Mouse (Mus musculus): Measurements from ENCODE around the gene 0610009B22Rik. TPM values are rescaled to one million over a fixed set of nuclear protein-coding genes. Genes with fewer than 3 reads are reported as not detected.
"Not testable (repeated sequence)": the region's sequence is repeated elsewhere in the genome, so short reads cannot be mapped to it uniquely, and the experiment has no call there.

The 0610009B22Rik gene
- polyA plus RNA-seq, 1 experiment: 0.15 TPM

DNA sequence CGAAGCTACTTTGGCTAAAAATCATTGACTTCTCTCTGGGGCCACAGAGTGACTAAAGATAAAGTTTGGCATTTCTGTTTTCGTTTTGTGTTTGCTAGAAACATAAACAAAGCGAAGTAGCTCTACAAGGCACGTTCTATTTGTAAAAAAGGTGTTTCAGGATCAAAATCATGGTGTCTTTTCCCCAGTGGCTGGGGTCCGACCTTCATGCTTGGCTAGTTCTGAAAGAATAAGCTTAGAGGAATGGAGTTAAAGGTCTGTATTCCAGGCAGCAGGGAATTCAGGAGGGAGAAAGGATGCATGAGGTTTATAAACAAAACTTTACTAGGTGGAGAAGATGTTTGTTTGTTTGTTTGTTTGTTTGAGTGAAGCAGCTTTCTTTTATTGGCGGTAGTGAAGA lies 669 bp upstream of the 0610009B22Rik start:
- Histone ChIP-seq H3K27me3 (ENCODE audit: control insufficient read depth) (peaks cover 3% of the 10 kb centered on the region), H3K4me1 (ENCODE audit: control insufficient read depth) (peaks cover 25% of the 10 kb centered on the region), H3K4me3 (replicated peaks) (peak overlapping the region; percentile 95), H3K36me3 (ENCODE audit: control insufficient read depth) (peaks cover 17% of the 10 kb centered on the region), H3K9me3 (ENCODE audit: control insufficient read depth, low read length) (peaks cover 8% of the 10 kb centered on the region; the same call in 1 of the 2 replicates)
- TF ChIP-seq TAL1 (IDR thresholded peaks at IDR 0.05; ENCODE audit: low read length) (no peak), GATA1 (IDR thresholded peaks at IDR 0.05; ENCODE audit: low read length) (no peak)

DNA sequence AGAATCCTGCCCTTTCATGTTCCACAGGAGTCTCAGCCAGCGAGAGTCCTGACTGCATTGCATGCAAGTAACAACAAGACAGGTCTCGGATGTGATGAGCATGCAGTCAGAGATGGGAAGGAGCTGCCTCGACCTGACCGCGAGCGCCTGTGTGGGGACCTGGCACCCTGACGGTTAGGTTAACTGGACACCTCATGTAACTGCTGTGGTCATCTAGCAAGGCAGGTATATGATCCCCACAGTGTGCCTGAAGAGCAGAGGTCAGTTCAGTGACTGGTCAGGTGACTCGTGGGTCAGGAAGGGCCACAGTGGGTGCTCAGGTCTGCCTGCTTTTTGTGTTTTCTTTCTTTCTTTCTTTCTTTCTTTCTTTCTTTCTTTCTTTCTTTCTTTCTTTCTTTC lies 6.7 kb downstream of the 0610009B22Rik start:
- peaks cover 10% of the 10 kb centered on the region for H3K36me3 ChIP-seq (ENCODE audit: control insufficient read depth)
- no peaks in the 10 kb centered on the region for H3K9me3 ChIP-seq (ENCODE audit: control insufficient read depth, low read length)
- H3K27me3 ChIP-seq (ENCODE audit: control insufficient read depth): no peaks in the 10 kb centered on the region
- no peak for TF ChIP-seq GATA1 (IDR thresholded peaks at IDR 0.05; ENCODE audit: low read length)
- TF ChIP-seq TAL1 (IDR thresholded peaks at IDR 0.05; ENCODE audit: low read length): no peak
- peaks cover 4% of the 10 kb centered on the region for H3K4me1 ChIP-seq (ENCODE audit: control insufficient read depth)
- no peak overlapping the region for H3K4me3 ChIP-seq (replicated peaks)

DNA sequence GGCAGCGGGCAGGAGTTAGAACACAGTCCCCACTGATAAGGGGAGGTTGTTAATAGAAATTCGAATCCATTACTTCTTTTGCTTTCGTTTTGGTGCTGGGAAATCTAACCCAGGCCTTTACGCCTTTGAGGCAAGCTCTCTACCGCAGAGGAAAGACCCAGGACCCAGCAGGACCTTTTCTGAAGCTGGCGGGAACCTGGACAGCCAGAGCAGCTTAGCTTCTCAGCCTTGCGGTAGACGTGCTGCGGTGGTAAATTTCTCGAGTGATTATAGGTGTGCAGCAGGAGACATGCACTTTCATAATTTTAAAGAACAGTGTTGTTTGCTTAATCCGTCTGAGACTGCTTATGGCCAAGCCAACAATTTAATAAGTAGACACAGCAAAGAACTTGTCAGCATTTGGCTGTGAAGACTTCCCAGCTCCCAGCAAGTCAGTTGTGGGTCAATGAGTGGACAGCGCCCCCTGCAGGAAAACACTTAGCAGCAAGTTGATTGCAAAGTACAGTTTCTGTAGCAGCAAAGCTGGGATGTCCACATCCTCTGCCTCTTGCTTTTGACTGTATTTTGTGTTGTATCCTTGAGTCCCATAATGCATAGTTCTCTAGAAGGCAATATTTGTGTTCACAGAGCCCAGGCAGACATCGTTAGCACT lies 7.2 kb downstream of the 0610009B22Rik start:
- TF ChIP-seq GATA1 (IDR thresholded peaks at IDR 0.05; ENCODE audit: low read length) (no peak), TAL1 (IDR thresholded peaks at IDR 0.05; ENCODE audit: low read length) (no peak)
- Histone ChIP-seq H3K36me3 (ENCODE audit: control insufficient read depth) (peaks cover 10% of the 10 kb centered on the region), H3K9me3 (ENCODE audit: control insufficient read depth, low read length) (no peaks in the 10 kb centered on the region), H3K4me3 (replicated peaks) (no peak overlapping the region), H3K4me1 (ENCODE audit: control insufficient read depth) (peaks cover under 1% of the 10 kb centered on the region), H3K27me3 (ENCODE audit: control insufficient read depth) (no peaks in the 10 kb centered on the region)

DNA sequence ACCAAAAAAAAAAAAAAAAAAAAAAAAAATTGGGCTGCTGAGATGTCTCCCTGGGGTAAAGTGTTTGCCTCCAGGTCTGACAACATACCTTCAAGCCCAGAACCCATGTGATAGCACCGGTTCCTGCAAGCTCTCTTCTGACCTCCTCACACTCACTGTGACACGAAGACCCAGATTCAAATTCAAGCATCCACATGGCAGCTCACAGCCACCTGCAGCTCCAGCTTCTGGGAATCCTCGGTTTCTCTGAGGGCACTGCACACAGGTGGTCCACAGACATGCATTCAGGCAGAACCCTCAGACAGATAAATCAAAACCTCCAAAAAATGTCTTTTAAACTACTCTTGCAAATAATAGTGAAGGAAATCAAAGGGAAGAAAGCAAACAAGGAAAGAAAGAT lies 9.2 kb downstream of the 0610009B22Rik start:
- H3K4me1 ChIP-seq (ENCODE audit: control insufficient read depth): no peaks in the 10 kb centered on the region; the same call in 1 of the 2 replicates
- no peaks in the 10 kb centered on the region for H3K27me3 ChIP-seq (ENCODE audit: control insufficient read depth)
- TF ChIP-seq TAL1 (IDR thresholded peaks at IDR 0.05; ENCODE audit: low read length) (no peak; the same call in 2 of the 3 replicates), GATA1 (IDR thresholded peaks at IDR 0.05; ENCODE audit: low read length) (no peak)
- no peak overlapping the region for H3K4me3 ChIP-seq (replicated peaks)
- H3K36me3 ChIP-seq (ENCODE audit: control insufficient read depth): no peaks in the 10 kb centered on the region
- no peaks in the 10 kb centered on the region for H3K9me3 ChIP-seq (ENCODE audit: control insufficient read depth, low read length)

DNA sequence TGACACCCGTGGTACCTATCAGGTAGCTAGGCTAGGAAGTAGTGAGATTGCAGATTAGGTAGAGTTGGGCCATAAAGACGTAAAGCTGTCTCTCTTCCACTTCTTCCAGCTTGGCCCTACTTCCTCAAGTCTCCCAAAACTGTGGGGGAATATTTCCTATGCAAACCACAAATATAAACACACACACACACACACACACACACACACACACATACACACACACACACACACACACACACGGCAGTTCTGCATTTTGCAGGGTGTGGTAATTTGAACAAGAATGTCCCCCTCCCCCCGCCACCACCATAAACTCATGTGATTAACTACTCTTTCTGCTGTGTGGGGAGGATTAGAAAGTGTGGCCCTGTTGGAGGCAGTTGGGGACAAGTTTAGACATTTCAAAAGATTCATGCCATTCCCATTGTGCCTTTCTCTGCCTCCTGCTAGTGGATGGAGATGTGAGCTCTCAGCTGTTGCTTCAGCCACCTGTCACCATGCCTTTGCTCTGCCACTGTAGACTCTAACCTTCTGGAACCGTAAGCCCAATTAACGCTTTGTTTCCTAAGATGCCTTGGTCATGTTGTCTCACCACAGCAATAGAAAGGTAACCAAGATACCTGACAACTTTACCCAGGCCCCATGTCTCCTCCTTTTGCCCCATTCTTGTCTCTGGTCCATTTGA lies 10.8 kb downstream of the 0610009B22Rik start:
- Histone ChIP-seq H3K4me1 (ENCODE audit: control insufficient read depth) (no peaks in the 10 kb centered on the region; the same call in 1 of the 2 replicates), H3K27me3 (ENCODE audit: control insufficient read depth) (no peaks in the 10 kb centered on the region), H3K36me3 (ENCODE audit: control insufficient read depth) (no peaks in the 10 kb centered on the region), H3K4me3 (replicated peaks) (no peak overlapping the region), H3K9me3 (ENCODE audit: control insufficient read depth, low read length) (no peaks in the 10 kb centered on the region)
- no peak for TF ChIP-seq GATA1 (IDR thresholded peaks at IDR 0.05; ENCODE audit: low read length)
- TF ChIP-seq TAL1 (IDR thresholded peaks at IDR 0.05; ENCODE audit: low read length): no peak

DNA sequence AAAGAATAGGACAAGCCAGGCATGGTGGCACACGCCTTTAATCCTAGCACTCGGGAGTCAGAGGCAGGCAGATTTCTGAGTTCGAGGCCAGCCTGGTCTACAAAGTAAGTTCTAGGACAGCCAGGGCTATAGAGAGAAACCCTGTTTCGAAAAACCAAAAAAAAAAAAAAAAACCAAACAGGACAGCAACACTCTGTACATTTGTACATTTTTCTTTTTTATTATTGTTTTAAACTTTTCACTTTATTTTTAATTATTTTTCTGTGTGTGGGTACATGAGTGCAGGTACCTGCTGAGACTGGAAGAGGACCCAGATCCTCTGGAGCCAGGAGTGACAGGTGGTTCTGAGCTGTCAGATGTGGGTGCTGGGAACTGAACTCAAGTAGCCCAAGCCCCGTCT lies 13.3 kb downstream of the 0610009B22Rik start:
- TF ChIP-seq GATA1 (IDR thresholded peaks at IDR 0.05; ENCODE audit: low read length): no peak
- no peak for TF ChIP-seq TAL1 (IDR thresholded peaks at IDR 0.05; ENCODE audit: low read length)
- no peaks in the 10 kb centered on the region for H3K36me3 ChIP-seq (ENCODE audit: control insufficient read depth)
- H3K4me1 ChIP-seq (ENCODE audit: control insufficient read depth): peaks cover 1% of the 10 kb centered on the region; the same call in 1 of the 2 replicates
- no peak overlapping the region for H3K4me3 ChIP-seq (replicated peaks)
- no peaks in the 10 kb centered on the region for H3K27me3 ChIP-seq (ENCODE audit: control insufficient read depth)
- H3K9me3 ChIP-seq (ENCODE audit: control insufficient read depth, low read length): no peaks in the 10 kb centered on the region

DNA sequence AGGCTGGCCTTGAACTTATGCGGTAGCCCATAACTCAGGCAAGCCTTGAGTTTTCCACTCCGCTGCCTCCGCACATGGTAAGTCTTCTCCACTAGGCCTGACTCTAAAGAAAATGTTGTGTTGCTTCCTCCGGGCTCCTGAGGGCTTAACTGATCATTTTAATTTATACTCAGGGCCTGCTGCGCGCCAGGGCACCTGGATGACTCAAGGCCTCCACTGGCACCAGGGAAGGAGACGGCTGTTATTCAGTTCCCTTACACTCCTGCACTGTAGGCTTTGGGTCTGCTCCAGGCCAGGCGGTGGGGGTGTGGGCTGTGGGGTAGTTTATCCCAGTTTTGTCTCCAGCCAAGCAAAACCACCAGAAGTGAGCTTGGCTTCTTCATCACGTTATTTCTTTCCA lies 15.4 kb downstream of the 0610009B22Rik start:
- Histone ChIP-seq H3K27me3 (ENCODE audit: control insufficient read depth) (no peaks in the 10 kb centered on the region), H3K4me1 (ENCODE audit: control insufficient read depth) (peaks cover 1% of the 10 kb centered on the region; the same call in 1 of the 2 replicates), H3K4me3 (replicated peaks) (no peak overlapping the region), H3K9me3 (ENCODE audit: control insufficient read depth, low read length) (no peaks in the 10 kb centered on the region), H3K36me3 (ENCODE audit: control insufficient read depth) (no peaks in the 10 kb centered on the region)
- TF ChIP-seq GATA1 (IDR thresholded peaks at IDR 0.05; ENCODE audit: low read length): no peak
- no peak for TF ChIP-seq TAL1 (IDR thresholded peaks at IDR 0.05; ENCODE audit: low read length)

DNA sequence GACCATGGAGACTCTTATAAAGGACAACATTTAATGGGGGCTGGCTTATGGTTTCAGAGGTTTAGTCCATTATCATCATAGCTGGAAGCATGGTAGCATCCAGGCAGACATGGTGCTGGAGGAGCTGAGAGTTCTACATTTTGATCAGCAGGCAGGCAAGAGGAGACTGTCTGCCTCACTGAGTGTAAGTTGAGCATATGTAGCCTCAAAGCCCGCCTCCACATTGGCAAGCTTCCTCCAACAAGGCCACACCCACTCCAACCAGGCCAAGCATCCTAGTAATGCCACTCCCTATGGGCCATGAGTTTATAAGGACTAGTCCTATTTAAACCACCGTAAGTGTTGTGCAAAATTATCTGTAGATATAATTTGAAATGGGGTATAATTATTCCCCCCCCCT lies 17.3 kb downstream of the 0610009B22Rik start:
- Histone ChIP-seq H3K36me3 (ENCODE audit: control insufficient read depth) (no peaks in the 10 kb centered on the region), H3K4me3 (replicated peaks) (no peak overlapping the region), H3K27me3 (ENCODE audit: control insufficient read depth) (no peaks in the 10 kb centered on the region), H3K9me3 (ENCODE audit: control insufficient read depth, low read length) (no peaks in the 10 kb centered on the region), H3K4me1 (ENCODE audit: control insufficient read depth) (peaks cover 1% of the 10 kb centered on the region; the same call in 1 of the 2 replicates)
- TF ChIP-seq TAL1 (IDR thresholded peaks at IDR 0.05; ENCODE audit: low read length): no peak
- TF ChIP-seq GATA1 (IDR thresholded peaks at IDR 0.05; ENCODE audit: low read length): no peak

DNA sequence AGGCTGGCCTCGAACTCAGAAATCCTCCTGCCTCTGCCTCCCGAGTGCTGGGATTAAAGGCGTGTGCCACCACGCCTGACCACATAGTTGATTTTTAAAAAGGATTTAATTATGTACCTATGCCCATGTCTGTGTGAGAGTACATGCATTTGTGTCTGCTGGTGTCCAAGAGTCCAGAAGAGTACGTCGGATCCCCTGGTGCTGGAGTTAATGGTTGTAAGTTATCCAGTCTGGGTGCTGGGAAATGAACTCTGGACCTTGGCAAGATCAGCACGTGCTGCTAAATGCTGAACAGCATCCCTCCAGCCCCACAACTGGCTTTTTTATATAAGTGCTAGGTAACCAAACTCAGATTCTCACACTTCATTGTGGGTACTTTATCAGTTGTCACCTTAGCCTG lies 17.8 kb downstream of the 0610009B22Rik start:
- Histone ChIP-seq H3K27me3 (ENCODE audit: control insufficient read depth) (no peaks in the 10 kb centered on the region), H3K4me1 (ENCODE audit: control insufficient read depth) (peaks cover 1% of the 10 kb centered on the region; the same call in 1 of the 2 replicates), H3K4me3 (replicated peaks) (no peak overlapping the region), H3K9me3 (ENCODE audit: control insufficient read depth, low read length) (no peaks in the 10 kb centered on the region), H3K36me3 (ENCODE audit: control insufficient read depth) (no peaks in the 10 kb centered on the region)
- TF ChIP-seq TAL1 (IDR thresholded peaks at IDR 0.05; ENCODE audit: low read length): no peak
- no peak for TF ChIP-seq GATA1 (IDR thresholded peaks at IDR 0.05; ENCODE audit: low read length)

DNA sequence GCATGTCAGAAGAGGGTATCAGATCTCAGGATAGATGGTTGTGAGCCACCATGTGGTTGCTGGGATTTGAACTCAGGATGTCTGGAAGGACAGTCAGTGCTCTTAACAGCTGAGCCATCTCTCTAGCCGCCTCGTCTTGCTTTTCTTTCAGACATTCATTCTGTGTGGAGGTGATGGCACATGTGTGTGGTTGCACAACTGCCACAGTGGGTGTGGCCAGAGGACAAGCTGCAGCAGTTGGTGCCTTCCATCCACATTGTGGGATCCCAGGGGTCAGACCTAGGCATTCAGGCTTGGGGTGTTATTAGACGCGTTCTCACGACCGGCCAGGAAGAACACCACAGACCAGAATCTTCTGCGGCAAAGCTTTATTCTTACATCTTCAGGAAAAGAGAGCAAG lies 23.9 kb downstream of the 0610009B22Rik start:
- H3K4me3 ChIP-seq (replicated peaks); H3K4me1 ChIP-seq (ENCODE audit: control insufficient read depth); H3K36me3 ChIP-seq (ENCODE audit: control insufficient read depth); H3K9me3 ChIP-seq (ENCODE audit: control insufficient read depth, low read length); H3K27me3 ChIP-seq (ENCODE audit: control insufficient read depth): not testable (repeated sequence)

All from erythroblast, embryonic 14.5 days (primary cell).